Mouse (Mus musculus): ENCODE results near the gene Fnbp1.

Gene Fnbp1

DNA sequence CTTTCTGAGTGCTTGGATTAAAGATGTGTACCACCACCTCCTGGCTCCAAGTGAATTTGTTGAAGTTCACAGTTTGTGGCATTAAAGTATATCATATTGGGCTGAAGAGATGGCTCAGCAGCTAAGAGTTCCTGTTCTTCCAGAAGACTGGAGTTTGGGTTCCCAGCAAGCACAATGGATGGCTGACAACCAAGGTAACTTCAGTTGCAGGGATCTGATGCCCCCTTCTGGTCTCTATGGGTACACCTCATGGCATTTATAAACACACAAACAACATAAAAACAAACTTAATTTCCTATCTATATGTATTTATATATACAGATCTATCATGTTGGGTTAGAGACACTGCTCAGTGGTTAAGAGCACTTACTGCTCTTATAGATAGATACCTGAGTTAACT, 9.0 kb upstream of the Fnbp1 start:
- DNase-seq (ENCODE audit: low read depth, low spot score), result no peak

DNA sequence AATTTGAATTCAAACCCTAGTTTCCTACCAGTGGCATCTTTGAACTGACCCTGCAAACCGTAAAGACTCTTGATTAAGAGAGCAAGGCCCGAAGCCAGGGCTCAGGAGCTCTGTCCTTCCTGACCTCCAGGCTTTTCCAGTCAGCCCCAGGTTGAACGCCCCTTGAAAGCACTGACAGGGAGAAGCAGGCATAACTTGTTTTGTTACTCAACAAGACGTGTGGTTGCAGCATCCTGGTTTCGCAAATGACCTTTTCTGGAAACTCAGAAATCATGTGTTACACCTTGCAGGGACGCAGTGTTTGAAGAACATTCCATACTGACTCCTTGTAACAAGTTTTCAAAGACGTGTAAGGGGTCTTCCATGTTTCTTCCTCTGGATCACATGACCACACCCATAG, 5.2 kb upstream of the Fnbp1 start:
- no peak for DNase-seq (ENCODE audit: low read depth, low spot score)

DNA sequence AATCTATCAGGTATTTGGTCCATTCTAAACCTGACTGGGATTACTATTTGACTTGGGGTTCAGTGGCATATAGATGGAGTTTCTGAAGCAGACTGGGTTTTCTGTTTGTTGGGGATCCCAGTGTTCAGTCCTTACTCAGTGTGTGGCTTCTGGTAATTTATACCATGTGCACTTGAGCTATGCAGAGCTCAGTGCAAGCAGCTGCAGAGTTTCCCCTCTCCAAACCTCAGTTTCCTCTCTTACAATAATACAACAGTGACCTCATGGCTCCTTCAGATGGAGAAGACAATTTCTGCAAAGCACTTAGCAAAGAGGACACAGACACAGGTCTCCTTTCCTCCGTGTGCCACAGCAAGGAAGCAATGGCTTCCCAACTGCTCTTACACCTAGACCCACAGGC, 3.1 kb upstream of the Fnbp1 start:
- no peak for DNase-seq (ENCODE audit: low read depth, low spot score)

DNA sequence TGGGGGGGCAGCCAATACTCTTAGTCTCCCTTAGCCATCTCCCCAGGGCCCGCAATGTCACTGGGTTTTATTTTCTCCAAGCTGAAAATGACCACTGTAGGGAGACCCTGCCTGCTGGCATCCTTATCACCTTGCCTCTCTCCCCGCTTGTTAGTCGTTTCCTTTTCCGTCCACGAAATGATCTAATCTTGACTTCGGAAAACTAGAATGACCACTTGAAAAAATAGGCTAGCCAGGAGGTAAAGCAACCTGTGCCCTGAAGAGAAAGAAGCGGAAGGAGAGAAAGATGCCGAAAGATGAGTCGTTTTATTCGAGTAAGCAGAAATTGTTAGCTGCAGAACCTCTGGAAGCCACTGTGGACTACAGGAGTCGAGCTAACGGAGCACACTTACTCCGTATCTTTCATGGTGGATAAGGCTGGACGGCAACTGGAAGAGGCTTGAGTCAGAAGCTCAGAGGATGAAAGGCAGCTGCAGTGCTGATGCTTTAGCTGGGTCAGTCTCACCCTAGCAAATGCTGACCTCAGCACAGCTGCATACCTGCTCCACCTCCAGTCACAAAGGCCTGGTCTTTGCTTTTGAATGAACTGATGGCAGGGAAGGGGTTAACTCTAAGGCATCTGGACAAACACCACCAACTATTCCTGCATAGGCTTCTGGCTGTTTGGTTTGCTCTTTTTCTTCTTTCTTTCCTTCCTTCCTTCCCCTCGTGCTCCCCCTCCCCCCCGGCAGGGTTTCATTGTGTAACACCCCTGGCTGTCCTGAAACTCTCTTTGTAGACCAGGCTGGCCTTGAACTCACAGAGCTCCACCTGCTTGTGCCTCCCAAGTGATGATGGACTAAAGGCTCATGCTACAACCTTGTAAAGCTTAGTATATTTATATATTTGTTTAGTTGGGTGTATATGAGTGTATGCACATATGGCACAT, 2.2 kb upstream of the Fnbp1 start:
- DNase-seq (ENCODE audit: low read depth, low spot score), result no peak

DNA sequence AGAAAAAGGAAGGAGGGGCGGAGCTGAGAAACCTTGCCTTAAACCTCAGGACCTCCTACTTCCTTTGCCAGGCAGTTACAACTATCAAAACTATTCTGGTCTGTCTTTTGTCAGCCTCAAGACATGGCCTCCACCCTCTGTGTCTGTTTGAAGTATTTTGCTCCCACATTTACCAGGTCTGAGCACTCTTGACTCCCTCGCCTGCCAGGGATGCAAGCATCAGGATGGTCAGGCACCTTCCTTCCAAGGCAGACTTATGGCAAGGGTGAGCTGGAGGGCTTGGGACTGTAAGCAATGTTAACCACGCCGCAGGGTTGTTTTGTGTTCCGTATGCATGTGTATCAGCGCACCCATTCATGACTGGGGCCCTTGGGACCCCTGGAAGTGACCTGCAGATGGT, 1.5 kb upstream of the Fnbp1 start:
- no peak for DNase-seq (ENCODE audit: low read depth, low spot score)

DNA sequence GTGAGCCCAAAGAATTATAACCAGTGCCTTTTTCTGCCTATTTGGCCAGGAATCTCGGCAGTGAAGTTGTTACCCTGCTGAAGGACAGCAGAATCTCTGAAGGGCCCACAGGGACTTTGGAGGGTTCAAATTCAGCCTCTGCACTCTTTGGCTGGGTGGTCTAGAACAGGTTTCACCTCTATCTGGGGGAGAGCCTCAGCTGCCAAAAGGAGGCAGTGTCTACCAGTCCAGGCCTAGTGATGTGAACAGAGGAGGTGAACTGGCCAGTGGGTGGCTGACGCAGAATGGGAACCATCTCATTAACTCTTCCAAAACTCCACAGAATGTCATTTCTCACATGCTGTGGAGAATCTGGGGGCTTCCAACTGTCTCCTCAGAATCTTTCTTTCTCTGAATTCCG, 697 bp upstream of the Fnbp1 start:
- DNase-seq (ENCODE audit: low read depth, low spot score), result no peak

DNA sequence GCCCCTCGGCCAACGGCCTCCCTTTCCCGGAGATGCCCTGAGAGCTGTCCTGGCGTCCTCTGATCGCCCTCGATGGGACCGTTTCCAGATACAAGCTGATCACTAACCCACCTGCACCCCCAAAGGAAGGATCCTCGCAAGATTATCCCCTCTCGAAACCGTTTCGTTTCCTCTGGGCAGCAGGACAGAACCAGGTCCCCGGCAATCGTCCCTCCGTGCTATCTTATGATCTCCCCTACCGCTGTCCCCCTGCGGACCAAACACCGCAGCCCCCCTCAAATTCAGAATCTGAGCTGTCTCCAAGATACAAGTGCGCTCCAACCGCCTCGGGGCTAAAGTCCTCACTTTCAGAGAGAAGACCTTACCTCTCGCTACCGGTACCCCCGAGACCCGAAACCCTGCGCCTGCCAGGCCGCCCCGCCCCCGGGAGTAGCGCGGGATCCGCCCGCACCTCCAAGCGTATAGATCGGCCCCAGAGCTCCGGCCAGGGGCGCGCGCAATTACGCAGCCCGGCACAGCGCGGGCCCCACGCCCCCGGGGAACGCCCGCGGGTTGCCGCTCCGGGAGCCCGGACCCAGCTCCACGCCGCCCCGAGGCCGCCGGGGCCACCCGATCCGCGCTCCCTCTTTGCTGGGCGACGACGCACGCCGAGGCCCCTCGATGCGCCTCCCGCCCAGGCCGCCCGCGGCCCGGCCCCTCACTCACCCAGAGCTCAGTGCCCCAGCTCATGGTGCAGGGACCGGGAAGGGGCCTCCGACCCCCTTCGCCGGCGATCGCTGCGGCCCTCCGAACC, 538 bp downstream of the Fnbp1 start:
- no peak for DNase-seq (ENCODE audit: low read depth, low spot score)

DNA sequence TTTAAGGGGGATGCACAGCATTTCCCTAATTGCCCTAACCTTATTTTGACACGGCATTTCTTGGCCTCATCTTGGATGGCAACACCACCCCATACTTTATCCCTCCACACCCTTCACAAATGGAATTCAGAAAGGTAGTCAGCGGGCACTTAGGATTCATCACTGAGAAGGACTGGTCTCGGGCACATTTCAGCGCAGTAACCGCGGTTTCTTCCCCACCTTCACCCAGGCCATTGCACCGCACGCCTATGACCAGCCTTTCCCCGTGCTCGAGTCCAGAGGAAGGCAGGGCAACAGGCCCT, 1.1 kb downstream of the Fnbp1 start:
- no peak for DNase-seq (ENCODE audit: low read depth, low spot score)

DNA sequence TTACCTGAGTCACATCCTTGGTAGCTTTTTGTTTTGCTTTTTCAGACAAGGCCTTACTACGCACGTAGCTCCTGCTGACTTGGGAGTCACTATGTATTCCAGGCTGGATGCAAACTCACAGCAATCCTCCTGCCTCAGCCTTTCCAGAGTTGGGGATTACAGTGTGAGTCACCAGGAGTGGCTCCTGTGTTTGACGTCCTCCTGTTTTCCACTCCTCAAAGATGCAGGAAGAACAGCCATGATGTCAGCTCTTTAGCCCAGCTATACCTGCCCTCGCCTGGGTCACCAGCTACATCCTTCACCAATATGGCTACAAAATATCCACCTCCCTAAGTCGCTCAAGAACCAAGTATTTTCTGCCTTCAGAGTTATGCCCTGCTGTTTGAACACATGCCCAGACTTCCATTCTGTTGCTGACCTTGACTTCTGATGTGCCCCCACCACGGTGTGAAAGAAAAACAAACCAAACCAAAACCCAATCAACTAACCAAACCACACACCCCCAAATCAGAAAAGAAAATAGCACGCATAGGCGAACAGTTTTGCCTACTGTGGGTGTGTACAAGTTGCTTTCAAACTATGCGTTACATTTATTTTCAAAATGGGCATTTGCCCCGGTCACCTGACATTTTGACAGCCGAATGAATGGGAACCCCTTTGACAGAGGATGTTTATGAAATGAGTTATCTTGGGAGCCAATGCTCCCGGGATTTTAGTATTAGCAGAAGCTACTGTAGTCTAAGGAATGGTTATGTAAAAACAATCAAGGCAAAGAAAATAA, 1.6 kb downstream of the Fnbp1 start:
- DNase-seq (ENCODE audit: low read depth, low spot score), result no peak

DNA sequence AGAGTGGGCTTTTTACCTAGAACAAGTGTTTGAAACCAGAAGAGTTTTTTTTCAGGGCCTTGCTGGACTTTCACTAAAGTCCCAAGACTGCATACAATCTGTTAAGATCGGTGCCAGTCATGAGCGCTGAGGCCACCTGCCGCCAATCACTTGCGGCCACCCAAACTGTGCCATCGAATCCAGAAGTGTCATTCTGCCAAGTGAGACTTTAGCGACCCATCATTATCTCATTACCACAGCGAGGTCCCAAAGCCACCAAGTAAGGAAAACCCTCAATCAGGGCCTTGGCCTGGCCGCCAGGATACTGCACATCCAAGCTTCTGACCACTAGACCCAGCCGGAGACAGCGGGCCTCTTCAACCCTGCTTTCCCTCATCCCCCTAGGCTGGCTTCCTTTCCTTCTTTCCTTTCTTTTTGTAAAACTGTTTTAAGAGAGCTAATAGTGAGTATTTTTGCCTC, 2.6 kb downstream of the Fnbp1 start:
- DNase-seq (ENCODE audit: low read depth, low spot score), result no peak

DNA sequence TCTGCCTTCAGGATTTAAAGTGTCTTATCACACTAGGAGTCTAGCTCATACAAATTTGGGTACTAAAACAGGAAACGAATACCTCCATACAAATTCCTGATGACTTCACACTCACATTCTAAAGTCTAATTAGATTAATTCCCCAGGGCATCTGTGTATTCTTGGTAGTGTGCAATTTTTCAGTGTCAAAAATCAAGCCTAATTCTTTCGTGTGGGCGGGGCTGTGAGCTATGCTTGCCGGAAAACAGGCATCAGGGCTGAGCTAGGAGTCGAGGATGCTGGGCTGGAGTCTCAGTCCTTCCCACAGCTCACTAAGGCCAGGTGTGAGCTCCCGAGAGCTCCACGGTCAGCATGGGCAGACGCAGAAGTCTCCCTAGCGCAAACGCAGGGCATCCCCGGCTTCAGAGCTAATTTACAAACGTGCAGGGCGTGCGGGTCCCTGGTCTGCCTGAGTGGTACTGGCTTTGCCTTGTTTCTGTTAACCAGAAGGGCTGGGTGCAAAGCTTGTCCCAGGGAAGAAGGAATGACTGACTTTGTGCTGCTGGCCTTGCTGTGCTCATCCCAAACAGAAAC, 4.7 kb downstream of the Fnbp1 start:
- DNase-seq (ENCODE audit: low read depth, low spot score), result no peak

DNA sequence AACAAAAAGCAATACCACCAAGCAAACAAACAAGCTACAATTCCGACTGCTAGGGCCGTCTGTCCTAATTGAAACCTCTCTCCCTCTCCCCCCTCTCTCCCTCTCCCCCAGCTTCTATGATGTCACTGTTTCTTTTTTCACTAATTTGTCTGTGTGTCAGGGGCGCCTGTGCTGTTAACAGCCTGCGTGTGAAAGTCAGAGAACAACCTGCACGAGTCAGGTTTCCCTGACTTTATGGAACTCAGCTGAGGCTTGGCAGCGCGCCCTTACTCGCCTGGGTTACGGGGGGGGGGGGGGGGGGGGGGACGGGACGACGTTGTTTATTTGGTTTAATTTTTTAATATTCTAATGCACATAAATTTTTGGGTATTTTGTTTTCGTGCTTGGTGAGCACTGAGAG, 5.5 kb downstream of the Fnbp1 start:
- DNase-seq (ENCODE audit: low read depth, low spot score), result no peak

DNA sequence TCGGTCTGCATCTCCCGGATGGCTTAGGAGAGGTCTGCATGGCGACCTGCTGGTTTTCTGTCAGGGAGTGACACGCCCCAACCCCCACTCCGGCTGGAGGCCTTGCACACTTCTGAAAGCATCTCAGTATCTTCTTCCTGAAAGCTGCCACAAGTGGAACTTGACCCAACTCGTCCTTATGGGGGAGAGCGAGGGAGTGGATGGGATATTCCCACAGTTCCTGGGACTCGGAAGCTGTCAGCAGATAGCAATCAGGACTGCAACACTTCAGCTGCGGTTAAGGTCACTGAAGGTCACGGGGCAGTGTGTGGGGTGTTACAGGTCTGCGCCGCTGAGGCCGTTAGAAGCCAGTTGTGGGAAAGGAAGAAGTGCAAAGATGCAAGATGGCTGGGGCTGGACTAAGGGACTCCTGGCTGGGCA, 6.3 kb downstream of the Fnbp1 start:
- DNase-seq (ENCODE audit: low read depth, low spot score), result no peak

DNA sequence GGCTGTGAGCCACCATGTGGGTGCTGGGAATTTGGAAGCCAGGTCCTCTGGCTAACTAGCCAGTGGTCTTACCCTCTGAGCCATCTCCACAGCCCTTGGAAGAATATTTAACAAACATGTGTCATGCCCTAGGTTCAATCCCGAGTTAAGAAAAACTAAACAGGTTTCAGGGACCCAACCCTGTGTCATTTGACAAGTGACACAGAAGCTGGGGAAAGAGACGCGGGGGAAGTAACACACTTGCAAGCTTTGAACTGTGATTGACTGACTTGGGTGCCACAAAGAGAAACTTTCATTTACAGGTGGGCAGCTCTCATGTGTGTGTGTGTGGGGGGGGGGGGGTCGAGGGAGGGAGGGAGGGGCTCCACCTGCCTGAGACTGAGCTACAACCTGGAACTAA, 7.8 kb downstream of the Fnbp1 start:
- no peak for DNase-seq (ENCODE audit: low read depth, low spot score)

DNA sequence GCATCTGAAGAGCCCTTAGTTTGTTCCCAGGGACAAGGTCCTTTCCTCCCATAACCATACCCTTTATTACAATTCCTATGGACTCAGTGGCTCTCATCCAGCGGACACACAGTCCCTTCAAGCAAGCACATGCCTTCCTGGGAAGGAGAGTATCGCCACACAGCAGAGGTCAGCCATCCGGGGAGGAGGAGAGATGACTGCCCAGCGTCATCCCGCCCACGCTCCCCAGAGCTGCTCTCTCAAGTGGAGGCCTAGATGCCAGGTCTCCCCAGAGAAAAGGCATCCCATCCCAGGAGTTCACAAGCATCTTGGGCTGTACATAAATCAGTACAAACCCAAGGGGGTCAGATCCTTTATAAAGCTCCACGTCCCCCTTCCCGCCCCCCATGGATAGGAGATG, 9.1 kb downstream of the Fnbp1 start:
- no peak for DNase-seq (ENCODE audit: low read depth, low spot score)

DNA sequence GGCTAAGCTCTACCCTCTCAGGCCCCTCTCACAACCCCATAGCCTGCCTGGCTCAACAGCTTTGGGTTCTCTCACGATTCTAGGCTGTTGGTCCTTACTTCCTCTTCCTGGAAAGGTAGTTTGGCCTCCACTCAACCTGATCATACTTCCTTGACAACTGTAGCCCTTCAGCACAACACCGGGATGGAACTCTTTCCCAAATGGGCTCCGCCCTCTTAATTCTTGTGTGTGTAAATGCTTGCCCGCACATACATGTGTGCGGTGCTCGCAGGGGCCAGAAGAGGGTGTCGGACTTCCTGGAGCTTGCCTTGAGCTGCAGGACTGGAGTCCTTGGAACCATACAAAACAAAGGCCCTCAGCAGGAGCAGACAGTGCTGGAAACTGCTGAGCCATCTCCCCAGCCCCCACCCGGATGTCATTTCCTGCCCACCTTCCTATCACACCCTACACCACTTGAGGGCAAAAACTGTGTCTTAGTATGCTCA, 11.0 kb downstream of the Fnbp1 start:
- DNase-seq (ENCODE audit: low read depth, low spot score), result no peak

DNA sequence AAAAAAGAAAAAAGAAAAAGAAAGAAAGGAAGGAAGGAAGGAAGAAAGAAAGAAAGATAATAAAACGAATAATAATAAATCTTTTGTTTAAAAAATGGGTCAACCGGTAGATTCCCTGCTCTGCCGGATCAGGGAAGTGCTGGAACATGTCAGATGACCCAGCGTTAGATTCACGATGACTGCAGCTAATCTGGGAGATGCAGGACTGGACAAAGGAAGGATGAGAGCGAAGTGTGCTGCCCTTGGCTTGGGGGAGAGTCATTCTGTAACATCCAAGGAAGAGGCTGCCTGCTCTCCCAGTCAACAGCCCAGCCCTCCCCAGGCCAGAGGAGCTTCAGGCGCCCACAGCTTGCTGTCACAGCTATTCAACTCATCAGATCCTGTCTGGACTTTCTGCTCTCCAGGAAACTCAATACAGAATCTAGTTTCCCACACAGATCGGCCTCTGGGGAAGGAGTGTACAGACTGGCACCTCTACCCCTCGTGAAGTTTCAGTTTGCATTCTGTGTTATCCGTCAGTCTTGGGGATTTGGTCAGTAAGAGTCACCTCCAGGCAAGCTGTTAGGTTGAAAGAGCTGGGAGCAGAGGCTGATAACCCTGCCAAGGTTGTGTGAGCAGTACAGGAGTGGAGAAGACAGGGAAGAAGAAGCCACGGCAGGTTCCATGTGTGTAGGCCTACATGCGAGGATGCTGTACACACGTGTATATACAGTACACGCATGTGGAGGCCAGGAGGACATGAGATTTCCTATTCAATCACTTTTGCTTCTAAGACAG, 11.9 kb downstream of the Fnbp1 start:
- no peak for DNase-seq (ENCODE audit: low read depth, low spot score)

DNA sequence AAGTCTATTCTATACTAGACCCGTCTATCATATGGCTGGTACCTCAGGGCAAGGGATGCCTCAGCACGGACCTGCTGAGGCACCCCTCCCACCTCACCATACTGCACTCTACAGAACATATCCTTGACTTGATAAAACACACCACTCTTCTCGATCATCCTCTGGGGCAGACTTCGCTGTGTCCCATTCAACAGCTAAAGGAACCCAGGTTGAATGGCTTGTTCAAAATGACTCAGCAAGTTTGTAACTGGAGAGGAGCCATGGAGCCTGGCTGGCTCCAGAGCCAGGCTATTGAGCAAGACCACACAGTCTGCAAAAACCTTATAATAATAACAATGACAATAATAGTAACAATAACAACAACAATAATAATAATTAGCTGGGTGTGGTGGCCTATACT, 13.9 kb downstream of the Fnbp1 start:
- no peak for DNase-seq (ENCODE audit: low read depth, low spot score)

DNA sequence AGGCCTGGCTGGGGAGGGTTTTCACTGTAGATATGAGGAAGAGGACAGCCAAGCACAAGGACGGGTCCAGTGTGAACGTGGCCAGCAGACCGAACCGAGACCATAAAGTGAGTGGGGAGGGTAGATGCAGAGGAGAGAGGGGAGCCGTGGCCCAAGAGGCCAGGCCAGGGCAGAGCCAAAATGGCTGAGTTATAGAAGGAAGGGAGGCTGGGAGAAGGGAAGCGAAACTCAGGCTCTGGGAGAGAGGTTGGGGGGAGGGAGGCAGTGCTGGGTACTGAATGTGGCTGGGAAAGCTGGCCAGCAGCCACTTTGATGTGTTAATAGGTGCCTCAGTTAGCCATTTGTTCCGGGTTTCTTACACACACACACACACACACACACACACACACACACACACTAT, 14.6 kb downstream of the Fnbp1 start:
- no peak for DNase-seq (ENCODE audit: low read depth, low spot score)

DNA sequence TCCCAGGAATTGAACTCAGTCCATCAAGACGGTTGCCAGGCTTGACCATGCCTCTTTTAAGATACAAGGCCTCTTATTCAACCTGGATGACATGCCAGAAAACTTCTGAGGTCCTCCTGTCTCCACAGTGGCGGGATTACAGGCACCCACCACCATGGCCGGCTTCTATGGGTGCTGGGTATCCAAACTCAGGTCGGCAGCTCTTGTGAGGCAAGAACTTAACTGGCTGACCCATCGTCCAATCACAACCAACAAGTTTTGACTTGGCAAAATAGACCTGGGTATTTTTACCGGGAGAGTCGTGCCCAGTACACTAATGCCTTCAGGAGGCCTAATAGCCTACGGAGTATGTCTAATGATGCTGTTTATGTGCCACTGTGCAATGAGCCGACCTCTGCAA, 15.8 kb downstream of the Fnbp1 start:
- DNase-seq (ENCODE audit: low read depth, low spot score), result no peak

DNA sequence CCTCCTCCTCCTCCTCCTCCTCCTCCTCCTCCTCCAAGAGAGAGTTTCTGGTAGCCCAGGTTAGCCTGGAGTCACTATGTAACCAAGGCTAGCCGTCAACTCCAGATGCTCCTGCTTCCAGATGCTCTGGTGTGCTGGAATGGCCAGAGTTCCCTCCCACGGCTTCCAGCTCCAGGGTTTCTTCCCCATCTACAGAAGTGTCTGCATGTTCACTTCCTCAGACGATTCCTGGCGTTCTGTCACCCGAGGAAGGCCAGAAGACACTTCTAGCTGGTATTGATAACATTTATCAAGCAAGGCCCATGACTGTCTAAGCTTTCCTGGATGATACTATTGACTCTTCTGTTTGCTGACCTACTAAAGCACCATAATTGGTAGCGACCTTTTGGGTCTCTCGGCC, 16.7 kb downstream of the Fnbp1 start:
- no peak for DNase-seq (ENCODE audit: low read depth, low spot score)

Data from embryo, embryonic 11.5 days (tissue).